Mouse (Mus musculus): ENCODE measurements at regions not wholly inside any gene's neighbourhood (a gene's known extent, or its start where the extent isn't known, plus 50 kb on each side); places are given as distances from the start of the nearest gene placed in this dataset.
A peak's percentile ranks its signal among the peaks of the same experiment; 100 is the strongest.

DNA sequence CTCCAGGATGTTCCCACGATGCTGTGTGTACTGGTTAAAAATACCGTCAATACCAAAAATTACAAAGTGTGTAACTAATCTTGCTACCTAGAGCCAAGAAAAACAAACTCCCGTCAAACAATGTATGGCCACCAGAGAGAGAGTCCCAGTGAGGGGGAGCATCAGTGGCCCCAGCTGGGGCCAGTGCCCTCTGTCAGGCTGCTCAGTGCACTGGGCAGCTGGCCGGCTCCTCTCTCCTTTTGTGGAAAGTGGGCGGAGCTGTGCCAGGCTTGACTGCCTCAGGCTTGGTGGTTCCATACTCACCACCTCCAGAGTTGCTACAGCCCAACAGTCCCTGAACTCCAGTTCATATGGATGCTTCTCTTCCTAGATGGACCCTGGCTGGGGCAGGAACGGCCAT is 53.8 kb upstream of the Sept5 start:
- no peak for DNase-seq (ENCODE audit: low spot score)

- no peak for DNase-seq (ENCODE audit: low spot score)
Measured at GRCm38 (mm10) chr16:18686044-18686761, 56.4 kb upstream of the Sept5 start.

GRCm38 (mm10) chr16:18686916-18687315 is 57.2 kb upstream of the Sept5 start:
- DNase-seq (ENCODE audit: low spot score): peak; percentile 91

- DNase-seq (ENCODE audit: low spot score): peak; percentile 57
Measured at GRCm38 (mm10) chr16:18687367-18687766, 57.6 kb upstream of the Sept5 start.

GRCm38 (mm10) chr16:18695596-18695995 is 65.8 kb upstream of the Sept5 start:
- no peak for DNase-seq (ENCODE audit: low spot score)

DNA sequence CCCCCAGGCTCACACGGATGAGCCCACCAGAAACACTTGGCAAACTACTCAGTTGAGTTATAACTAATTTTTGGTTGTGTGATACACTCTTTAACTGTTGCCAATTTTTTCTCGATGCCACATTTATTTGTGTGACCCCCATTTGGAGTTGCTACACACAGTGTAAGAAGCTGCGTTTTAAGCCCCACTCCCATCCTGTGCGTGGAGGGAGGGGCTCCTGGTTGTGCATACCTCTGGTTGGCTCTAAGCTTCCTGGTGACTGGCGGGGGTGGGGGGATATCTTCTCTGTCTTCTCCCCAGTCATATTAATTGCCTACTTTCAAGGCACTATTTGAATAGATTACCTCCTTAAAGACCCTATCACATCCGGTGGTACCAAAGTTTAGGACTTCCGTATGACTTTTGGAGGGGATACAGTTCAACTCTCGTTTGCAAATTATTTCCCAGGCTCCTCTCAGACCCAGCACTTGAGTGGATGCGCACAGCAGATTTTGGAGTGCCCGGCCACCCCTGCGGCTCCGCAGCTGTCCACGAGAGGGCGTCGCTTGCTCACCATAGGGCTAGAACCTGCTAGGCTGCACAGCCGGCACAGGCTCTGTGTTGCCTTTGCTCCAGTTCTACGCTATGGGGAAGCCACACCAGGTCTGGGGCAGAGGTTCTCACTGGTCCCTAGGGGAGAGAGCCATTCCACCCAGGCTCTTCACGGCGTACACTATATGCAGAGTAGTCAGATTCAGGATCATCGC is 66.5 kb upstream of the Sept5 start:
- peak; percentile 80 for DNase-seq (ENCODE audit: low spot score)

- no peak for DNase-seq (ENCODE audit: low spot score)
Measured at GRCm38 (mm10) chr16:18696820-18697168, 67.0 kb upstream of the Sept5 start.

DNA sequence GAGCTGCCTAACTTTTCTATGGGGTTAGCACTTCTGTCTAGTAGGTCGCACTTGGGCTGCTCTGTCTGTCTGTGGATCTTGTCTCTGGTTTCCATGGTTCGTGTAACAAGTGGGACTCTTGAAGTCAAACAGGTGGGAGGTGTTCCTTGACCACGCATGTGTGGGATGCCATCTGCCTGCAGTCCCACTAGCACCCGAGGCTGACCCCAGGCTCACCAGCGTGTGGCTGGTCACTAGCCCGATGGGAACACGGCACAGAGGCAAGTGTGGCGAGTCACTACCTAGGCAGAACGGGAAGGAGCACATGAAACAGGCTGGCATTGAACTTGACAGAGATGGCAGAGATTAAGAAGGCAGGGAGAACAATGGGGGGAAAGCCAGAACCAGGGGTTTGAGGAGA is 72.5 kb upstream of the Cldn5 start:
- DNase-seq (ENCODE audit: low spot score): no peak

DNA sequence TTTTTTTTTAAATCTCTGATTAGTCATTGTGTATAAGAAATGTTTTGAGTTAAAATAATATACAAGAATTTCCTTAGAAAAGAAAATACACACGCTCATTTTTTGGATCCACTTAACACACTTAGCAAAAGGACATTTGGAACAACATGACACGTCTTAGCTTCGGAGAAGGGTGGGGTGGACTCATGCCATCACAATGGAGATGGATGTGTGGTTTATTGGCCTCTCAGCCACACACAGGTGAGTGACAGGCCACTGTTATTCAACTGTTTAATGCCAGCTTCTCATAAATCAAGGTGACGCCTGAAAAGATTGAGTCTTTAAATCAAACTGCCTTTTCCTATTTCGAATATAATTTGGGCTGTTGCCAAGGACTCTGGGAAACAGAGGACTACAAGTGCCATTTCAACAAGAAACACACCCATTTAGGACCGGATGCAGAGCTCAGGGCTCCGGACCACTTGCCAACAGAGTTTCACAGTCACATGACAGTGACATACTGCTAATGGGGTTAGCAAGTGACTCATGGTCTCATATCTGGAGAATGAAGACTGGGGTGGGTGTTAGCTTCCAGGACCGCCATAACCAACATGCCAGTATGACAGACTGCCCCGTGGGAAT is 71.5 kb upstream of the Cldn5 start:
- DNase-seq (ENCODE audit: low spot score): peak; percentile 74

DNA sequence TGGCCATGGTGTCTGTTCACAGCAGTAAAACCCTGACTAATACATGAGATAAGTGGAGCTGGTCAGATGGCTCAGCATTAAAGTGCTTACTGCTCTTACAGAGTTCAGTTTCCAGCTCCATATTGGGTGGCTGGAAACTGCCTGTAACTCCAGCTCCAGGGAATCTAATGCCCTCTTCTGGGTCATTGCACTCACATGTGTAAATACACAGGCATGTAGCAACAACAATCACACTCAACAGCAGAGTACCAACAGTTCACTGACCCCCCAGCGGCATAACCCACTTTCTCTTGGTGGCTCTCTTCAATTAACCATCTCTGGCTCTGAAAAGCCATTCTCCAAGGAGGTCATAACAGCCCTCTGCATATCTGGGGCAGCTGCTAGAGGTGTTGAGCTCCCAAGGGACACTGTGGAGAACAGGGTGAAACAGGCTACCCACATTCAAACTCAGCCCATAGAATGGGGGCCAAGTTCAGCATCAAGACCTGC is 65.0 kb upstream of the Cldn5 start:
- DNase-seq (ENCODE audit: low spot score): no peak

GRCm38 (mm10) chr16:18713017-18713416 is 63.6 kb upstream of the Cldn5 start:
- DNase-seq (ENCODE audit: low spot score): no peak

DNA sequence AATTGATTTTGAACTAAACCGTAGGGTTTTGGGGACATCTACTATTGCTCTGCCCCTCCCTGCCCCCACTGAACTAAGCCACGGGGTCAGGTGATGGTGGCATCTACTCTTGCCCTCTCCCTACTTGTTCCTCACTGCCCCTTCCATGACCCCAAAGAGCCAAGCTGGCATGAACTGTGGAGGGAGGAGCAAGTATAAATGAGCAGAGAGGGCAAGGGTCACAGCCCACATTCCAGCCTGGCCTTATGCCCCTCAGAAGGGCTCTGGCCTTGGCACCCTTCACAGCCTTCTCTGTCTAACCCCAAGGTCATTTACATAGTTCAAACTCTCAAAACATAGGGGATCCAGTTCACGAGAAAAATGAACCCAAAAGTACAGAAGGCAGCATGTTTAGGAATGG is 61.3 kb upstream of the Cldn5 start:
- DNase-seq (ENCODE audit: low spot score): no peak

- no peak for DNase-seq (ENCODE audit: low spot score)
Measured at GRCm38 (mm10) chr16:18718040-18718439, 58.6 kb upstream of the Cldn5 start.

DNA sequence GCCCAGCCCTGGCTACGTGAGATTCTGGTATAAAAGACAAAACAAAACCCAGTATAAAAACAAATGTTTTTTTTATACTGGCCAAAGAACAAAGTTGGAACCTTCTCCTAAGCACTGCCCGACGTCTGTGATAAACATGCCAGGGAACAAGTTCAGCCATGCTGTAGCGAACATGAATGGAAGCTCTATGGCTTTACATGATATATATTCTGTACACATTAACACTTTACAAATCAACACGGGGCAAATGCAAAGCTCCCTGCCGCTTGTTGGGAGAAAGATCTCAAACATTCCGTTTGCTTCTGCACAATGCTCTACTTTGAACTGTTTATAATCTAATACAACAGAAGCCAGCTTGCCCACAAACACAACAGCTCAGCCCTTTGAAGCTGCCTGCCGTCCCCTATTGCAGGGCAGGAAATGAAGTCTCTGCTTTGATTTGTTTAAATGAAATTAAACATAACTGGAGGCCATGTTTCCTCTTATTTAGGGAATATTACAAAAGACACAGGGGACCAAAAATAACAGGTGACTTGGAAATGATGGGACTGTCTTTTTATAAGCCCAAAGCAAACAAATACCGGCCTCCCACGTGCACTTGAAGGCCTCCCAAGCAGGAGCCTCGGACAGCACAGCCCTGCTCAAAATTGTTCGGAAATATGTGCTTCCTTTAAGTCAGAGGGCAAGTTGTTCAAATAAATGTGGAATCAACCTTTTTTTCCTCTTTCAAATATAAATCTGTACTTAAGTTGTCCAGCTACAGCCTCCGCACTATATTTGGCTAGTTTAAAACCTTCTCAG is 56.0 kb upstream of the Cldn5 start:
- no peak for DNase-seq (ENCODE audit: low spot score)

DNA sequence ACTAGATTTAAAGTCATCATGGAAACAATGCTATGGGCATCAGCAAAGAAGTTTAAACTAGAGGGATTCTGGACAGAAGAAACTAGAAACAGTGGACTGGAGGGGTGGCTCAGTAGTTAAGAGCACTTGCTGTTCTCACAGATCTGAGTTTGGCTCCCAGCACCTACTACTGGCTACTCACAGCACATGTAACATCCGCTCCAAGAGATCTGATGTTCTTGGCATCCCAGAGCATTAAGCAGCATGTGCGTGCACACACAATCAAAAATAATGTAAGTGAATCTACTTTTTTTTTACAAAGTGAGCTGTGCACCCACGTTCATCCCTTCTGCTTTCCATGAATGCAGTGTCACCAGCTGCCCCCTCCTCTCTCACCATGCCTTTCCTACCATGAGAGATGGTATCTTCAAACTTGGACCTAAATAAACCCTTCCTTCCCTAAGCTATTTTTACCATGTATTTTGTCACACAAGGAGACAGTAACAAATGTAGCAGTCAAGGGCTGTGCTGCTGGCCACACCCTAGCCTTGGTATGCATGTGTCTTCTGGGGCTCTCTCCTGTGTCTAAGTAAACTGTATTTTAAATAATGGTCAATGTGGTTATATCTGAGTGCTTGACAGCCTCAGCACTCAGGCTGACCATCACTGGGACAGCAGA is 53.3 kb upstream of the Cldn5 start:
- no peak for DNase-seq (ENCODE audit: low spot score)

DNA sequence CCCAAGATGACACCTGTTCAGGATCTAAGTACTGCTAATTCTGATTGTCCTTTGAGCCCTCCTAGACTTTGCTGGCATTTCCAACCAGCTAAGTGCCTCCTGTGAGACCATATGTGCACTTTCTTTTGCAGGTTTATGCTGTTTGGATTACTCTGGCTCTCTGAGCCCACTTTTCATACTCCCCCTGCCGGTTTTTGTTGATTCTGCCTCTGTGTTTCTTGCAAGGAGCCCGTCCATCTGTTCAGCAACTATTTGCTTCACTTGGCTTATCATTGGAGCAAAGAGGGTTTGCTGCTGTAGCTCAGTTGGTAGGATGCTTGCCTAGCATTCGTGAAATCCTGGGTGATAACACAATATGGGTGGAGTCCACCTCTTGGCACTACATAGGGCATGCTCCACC is 52.8 kb upstream of the Cldn5 start:
- DNase-seq (ENCODE audit: low spot score): no peak

DNA sequence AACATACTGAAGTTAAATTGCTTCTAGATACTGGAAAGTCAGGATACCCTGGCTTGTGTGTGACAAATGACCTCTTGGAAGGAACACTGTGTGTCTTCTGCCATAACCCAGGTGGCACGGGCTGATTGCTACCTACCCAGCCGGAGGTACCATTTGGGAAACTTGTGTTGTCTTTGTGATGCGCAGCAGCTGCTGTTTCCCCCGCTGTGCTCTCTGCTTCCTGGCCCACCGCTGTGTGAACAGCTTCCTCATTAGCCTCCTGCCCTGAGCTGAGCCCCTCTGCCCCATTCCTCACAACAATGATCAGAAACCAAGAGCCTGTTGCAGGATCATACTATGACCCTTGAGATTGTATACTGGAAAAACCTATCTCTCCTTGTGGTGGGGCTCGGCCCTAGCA is 51.9 kb upstream of the Cldn5 start:
- no peak for DNase-seq (ENCODE audit: low spot score)
